Mouse (Mus musculus) stomach, postnatal 0 days (tissue): Measurements from ENCODE around the gene Klf12. TPM values are rescaled to one million over a fixed set of nuclear protein-coding genes. Genes with fewer than 3 reads are reported as not detected.

Experiments
- ATAC-seq: fragments of 200-750 bp; cut with Nextera tagmentation; 2 replicates; pipeline ENCODE4 v1.8.0; 2017; ENCODE audit not compliant: low FRiP score, low TSS enrichment
- DNase-seq: peaks from one replicate; pipeline ENCODE4 v3.0.0-alpha.2; 2016; ENCODE audit warnings: low spot score
- H3K27ac ChIP-seq: fragments of 300-500 bp; sonication (generic); replicated peaks from 2 replicates; pipeline ENCODE4 v1.5.1; 2014; ENCODE audit warnings: mild to moderate bottlenecking, control low read depth
- H3K27me3 ChIP-seq: fragments of 300-500 bp; sonication (generic); 2 replicates; pipeline ENCODE4 v1.6.1; 2014; ENCODE audit warnings: low read length; ENCODE audit not compliant: control insufficient read depth, insufficient read depth
- H3K36me3 ChIP-seq: fragments of 300-500 bp; sonication (generic); 2 replicates; pipeline ENCODE4 v1.6.1; 2014; ENCODE audit warnings: low read length, mixed read lengths; ENCODE audit not compliant: control insufficient read depth, insufficient read depth
- H3K4me1 ChIP-seq: fragments of 300-500 bp; sonication (generic); replicated peaks from 2 replicates; pipeline ENCODE4 v1.6.1; 2014; ENCODE audit warnings: antibody characterized with exemption; ENCODE audit not compliant: control insufficient read depth, insufficient read depth
- H3K4me2 ChIP-seq: fragments of 300-500 bp; sonication (generic); replicated peaks from 2 replicates; pipeline ENCODE4 v1.6.1; 2014; ENCODE audit warnings: low read depth, mild to moderate bottlenecking, control low read depth, moderate library complexity
- H3K4me3 ChIP-seq: fragments of 300-500 bp; sonication (generic); 2 replicates; pipeline ENCODE4 v1.5.1; 2014; ENCODE audit warnings: low read depth, low read length, control low read depth
- H3K9ac ChIP-seq: fragments of 300-500 bp; sonication (generic); 2 replicates; pipeline ENCODE4 v1.6.1; 2014; ENCODE audit warnings: mild to moderate bottlenecking, low read length, control low read depth, mixed read lengths
- H3K9me3 ChIP-seq: fragments of 300-500 bp; sonication (generic); 2 replicates; pipeline ENCODE4 v1.6.1; 2016; ENCODE audit warnings: low read length; ENCODE audit not compliant: control insufficient read depth
- CTCF ChIP-seq: IDR thresholded peaks from 2 replicates; pipeline ENCODE4 v1.5.1; 2016; ENCODE audit warnings: antibody characterized with exemption, low read depth, mild to moderate bottlenecking, moderate library complexity
- EP300 ChIP-seq: optimal IDR thresholded peaks from 2 replicates; pipeline ENCODE3; 2016; ENCODE audit warnings: antibody characterized with exemption
- WGBS: fragments of 180-500 bp; shearing (Covaris S2); extraction: QIAGEN DNeasy Blood & Tissue Kit; methylation state at CpG from one replicate; pipeline ENCODE4 v1.1.7; 2014; 5-methylcytosine and 5-hydroxymethylcytosine counted together
- polyA plus RNA-seq: library from polyadenylated mRNA; unstranded; fragments of >200 nt; fragmentation: Nextera tagmentation; extraction: Ambion mirVana; gene quantifications from 2 replicates; pipeline ENCODE4 v1.2.1, GENCODE M21; 2015

The Klf12 gene
- polyA plus RNA-seq, 1 experiment from 2014 or later, result 3.8 TPM

DNA sequence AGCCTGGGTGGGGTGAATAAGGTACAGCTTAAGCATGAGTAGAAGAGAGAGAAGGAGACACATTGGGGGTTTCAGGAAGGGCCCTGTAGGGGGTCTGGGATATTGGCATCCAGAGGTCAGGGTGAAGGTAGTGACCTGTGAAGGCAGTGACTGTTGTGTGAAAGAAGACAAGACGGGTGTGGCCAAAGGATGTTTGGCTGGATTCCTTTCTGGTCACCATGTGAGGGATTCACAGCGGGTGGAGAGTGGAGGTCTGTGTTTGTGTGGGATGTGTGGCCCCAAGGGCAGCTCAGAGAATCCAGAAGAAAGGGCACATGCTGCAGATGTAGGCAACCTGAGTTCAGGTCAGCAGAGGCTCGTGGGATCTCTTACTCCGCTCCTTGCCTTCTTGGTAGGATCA, 29.6 kb upstream of the Klf12 start:
- Histone ChIP-seq H3K27ac (no peak overlapping the region), H3K9me3 (no peaks in the 10 kb centered on the region), H3K4me3 (no peak overlapping the region), H3K9ac (no peak overlapping the region), H3K4me2 (no peak overlapping the region), H3K27me3 (no peaks in the 10 kb centered on the region), H3K4me1 (no peaks in the 10 kb centered on the region), H3K36me3 (no peaks in the 10 kb centered on the region)
- DNase-seq, result no peak
- WGBS, result 89% methylated on average over 4 of the region's 4 CpGs
- no peak for TF ChIP-seq EP300
- TF ChIP-seq CTCF, result no peak
- ATAC-seq, result no peak

DNA sequence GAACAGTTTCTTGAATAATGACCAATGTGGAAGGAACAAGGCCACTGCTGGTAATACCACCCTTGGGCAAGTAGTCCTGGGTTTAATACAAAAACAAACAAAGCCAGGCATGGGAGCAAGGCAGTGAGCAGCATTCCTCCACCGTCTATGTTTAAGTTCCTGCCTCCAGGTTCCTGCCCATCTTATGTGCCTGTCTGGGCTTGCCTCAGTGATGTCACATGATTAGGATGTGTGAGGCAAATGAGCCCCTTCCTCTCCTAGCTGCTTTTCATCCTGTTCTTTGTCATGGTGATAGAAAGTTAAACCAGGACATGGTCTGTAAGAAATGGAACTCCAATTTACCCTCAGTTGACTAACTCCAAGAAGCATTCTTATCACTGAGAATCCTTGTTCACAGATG, 16.4 kb upstream of the Klf12 start:
- Histone ChIP-seq H3K9ac (no peak overlapping the region), H3K27me3 (no peaks in the 10 kb centered on the region), H3K4me1 (no peaks in the 10 kb centered on the region), H3K27ac (no peak overlapping the region), H3K36me3 (no peaks in the 10 kb centered on the region), H3K9me3 (no peaks in the 10 kb centered on the region), H3K4me2 (no peak overlapping the region), H3K4me3 (no peak overlapping the region)
- no peak for TF ChIP-seq CTCF
- no peak for TF ChIP-seq EP300
- DNase-seq (no peak), ATAC-seq (no peak)
- 50% methylated on average over 1 of the region's 1 CpGs for WGBS

DNA sequence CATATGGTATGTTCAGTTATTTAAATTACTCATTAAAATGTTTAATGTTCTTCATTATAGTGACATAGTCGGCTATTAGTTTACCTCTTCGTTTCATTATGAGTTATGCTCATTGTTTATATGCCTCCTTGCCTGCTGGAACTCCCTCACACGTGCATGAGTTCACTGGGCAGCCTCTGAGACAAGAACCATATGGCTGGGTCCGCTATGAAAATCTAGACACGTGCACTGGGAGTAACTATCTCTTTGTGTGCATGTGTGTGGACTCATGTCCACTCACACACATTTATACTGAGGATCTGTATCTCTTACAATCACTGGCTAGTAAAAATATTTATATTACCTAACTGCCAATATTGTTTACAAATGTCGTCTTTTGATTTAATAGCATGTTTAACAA, 14.4 kb upstream of the Klf12 start:
- no peak for TF ChIP-seq EP300
- TF ChIP-seq CTCF, result no peak
- Histone ChIP-seq H3K9me3 (no peaks in the 10 kb centered on the region), H3K4me1 (no peaks in the 10 kb centered on the region), H3K36me3 (no peaks in the 10 kb centered on the region), H3K27me3 (no peaks in the 10 kb centered on the region), H3K4me2 (no peak overlapping the region), H3K27ac (no peak overlapping the region), H3K4me3 (no peak overlapping the region), H3K9ac (no peak overlapping the region)
- no peak for ATAC-seq
- no peak for DNase-seq
- 39% methylated on average over 6 of the region's 6 CpGs for WGBS

DNA sequence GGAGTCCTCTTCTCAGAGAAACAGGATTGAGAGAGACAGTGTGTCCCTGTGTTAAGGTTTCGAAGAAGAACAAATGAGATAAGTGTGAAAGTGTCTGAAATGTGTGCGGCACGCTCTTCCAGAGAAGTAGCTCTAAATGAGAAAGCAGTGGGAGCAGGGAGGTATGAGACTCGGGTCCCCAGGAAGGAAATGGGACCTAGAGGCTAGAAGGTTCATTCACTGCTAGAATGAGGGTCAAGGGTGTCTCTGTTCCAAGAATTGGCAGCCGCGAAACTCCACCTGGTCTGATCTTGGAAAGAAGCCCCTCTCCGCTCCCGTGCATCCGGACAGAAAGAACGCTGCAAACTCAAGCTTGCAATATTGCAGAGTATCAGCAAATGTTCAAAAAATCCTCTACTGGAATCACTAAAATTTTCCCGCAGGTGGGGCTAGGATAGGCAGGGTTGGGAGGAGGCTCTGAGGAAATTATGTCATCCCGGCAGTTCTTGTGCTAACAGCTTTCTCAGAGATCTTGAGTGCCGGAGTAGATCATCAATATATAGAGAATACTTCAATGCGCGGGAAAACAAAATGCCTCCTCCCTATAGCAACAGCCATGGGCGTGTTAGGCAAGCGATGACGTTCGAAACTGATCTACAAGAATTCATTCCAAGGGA, 2.2 kb upstream of the Klf12 start:
- no peaks in the 10 kb centered on the region for H3K4me1 ChIP-seq
- TF ChIP-seq CTCF, result no peak
- TF ChIP-seq EP300, result no peak
- DNase-seq (no peak), ATAC-seq (no peak)
- peak overlapping the region; percentile 84; the same call in 1 of the 2 replicates for H3K27ac ChIP-seq
- peak overlapping the region; percentile 99 for H3K4me2 ChIP-seq
- H3K36me3 ChIP-seq, result no peaks in the 10 kb centered on the region
- no peaks in the 10 kb centered on the region for H3K9me3 ChIP-seq
- H3K27me3 ChIP-seq, result no peaks in the 10 kb centered on the region
- 8% methylated on average over 19 of the region's 19 CpGs for WGBS
- H3K4me3 ChIP-seq, result peak overlapping the region; percentile 65
- peak overlapping the region; percentile 63 for H3K9ac ChIP-seq

DNA sequence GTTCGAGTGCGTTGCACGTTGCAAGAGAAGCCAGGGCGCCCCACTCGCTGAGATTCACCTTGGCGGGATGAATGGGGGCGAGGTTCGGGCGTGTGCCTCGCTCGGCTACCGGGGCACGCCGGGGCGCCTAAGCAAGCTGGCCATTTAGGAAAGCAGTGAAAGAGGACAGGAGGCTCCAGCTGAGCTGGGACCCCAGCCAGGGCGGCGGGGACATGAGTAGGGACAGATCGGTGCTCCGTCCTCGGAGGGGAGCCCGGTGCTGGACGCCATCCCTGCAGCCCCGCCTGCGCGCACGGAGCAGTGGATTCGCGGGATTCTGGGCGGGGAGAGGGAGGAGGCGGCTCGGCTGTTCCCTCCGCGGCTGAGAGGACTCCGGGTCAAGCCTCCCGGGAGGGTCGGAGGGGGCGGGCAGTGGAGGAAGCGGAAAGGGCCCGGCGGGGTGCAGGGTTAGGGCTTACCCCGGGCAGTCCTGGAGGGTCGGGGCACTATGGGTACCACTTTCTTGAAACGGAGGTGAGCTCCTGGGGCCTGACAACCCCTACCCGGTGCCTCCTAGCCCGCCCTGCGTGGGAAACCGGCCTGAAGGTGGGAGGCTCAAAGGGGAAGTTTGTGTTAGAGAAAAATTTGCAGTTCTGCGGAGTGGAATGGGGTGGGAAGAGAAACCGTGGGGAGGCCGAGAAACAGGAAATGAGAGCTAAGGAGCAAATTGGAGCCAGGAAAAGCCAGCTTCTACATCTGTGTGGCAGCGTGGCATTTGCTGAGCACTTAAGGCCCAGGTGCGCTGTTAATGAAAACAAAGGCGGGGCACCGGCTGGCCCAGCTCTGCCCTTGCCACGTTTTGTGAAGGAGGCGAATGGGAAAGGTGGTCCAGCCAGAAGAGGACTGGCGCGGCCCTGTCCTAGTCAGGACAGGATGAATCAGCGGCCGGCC, 1.4 kb upstream of the Klf12 start:
- TF ChIP-seq CTCF, result no peak
- Histone ChIP-seq H3K4me1 (no peaks in the 10 kb centered on the region), H3K27ac (peak overlapping the region; percentile 84), H3K4me2 (peak overlapping the region; percentile 99), H3K4me3 (peak overlapping the region; percentile 65), H3K9ac (peak overlapping the region; percentile 63), H3K9me3 (no peaks in the 10 kb centered on the region), H3K36me3 (no peaks in the 10 kb centered on the region), H3K27me3 (no peaks in the 10 kb centered on the region)
- WGBS, result under 1% methylated on average over 59 of the region's 60 CpGs
- DNase-seq (peak; percentile 75), ATAC-seq (peak; percentile 66)
